Mouse (Mus musculus): ENCODE measurements at regions not wholly inside any gene's neighbourhood (a gene's known extent, or its start where the extent isn't known, plus 50 kb on each side); places are given as distances from the start of the nearest gene placed in this dataset.

GRCm38 (mm10) chr14:86419959-86420598 lies 721.0 kb downstream of the Diaph3 start:
- TF ChIP-seq KAT2A (conservative IDR thresholded peaks at IDR 0.05; ENCODE audit: low read depth, low read length) (no peak), TCF12 (IDR thresholded peaks at IDR 0.05; ENCODE audit: low read depth, low read length) (no peak), CTCF (IDR thresholded peaks at IDR 0.05 in 2 of 3, conservative IDR thresholded peaks at IDR 0.05 in 1 of 3; ENCODE audit: control insufficient read depth in 1 of 3, insufficient read depth in 1 of 3, low read depth in 2 of 3, low read length in 3 of 3, poor library complexity in 1 of 3, severe bottlenecking in 1 of 3) (no peak), ZC3H11A (IDR thresholded peaks at IDR 0.05; ENCODE audit: low read depth, low read length) (no peak), MYB (IDR thresholded peaks at IDR 0.05; ENCODE audit: low read depth, low read length) (no peak), EP300 (IDR thresholded peaks at IDR 0.05; ENCODE audit: low read depth in 1 of 2, low read length in 2 of 2) (no peak), TAL1 (IDR thresholded peaks at IDR 0.05; ENCODE audit: low read length) (no peak), E2F4 (IDR thresholded peaks at IDR 0.05; ENCODE audit: borderline replicate concordance, low read depth, low read length) (no peak), POLR2A (IDR thresholded peaks at IDR 0.05; ENCODE audit: control insufficient read depth in 1 of 2, insufficient read depth in 1 of 2, low read depth in 1 of 2, low read length in 2 of 2, poor library complexity in 1 of 2) (no peak), ZNF384 (IDR thresholded peaks at IDR 0.05; ENCODE audit: low read depth, low read length) (no peak), ELF1 (IDR thresholded peaks at IDR 0.05; ENCODE audit: low read depth, low read length) (no peak), TBP (IDR thresholded peaks at IDR 0.05; ENCODE audit: low read depth, low read length) (no peak), MXI1 (IDR thresholded peaks at IDR 0.05; ENCODE audit: low read depth, low read length) (no peak), MYC (IDR thresholded peaks at IDR 0.05; ENCODE audit: low read depth, low read length) (no peak)

Data from MEL (cell line).